Mouse (Mus musculus): ENCODE data around the gene Prkch. TPM values are rescaled to one million over a fixed set of nuclear protein-coding genes. Genes with fewer than 3 reads are reported as not detected.

Prkch gene
- polyA plus RNA-seq, 1 experiment: 44.7 TPM

DNA sequence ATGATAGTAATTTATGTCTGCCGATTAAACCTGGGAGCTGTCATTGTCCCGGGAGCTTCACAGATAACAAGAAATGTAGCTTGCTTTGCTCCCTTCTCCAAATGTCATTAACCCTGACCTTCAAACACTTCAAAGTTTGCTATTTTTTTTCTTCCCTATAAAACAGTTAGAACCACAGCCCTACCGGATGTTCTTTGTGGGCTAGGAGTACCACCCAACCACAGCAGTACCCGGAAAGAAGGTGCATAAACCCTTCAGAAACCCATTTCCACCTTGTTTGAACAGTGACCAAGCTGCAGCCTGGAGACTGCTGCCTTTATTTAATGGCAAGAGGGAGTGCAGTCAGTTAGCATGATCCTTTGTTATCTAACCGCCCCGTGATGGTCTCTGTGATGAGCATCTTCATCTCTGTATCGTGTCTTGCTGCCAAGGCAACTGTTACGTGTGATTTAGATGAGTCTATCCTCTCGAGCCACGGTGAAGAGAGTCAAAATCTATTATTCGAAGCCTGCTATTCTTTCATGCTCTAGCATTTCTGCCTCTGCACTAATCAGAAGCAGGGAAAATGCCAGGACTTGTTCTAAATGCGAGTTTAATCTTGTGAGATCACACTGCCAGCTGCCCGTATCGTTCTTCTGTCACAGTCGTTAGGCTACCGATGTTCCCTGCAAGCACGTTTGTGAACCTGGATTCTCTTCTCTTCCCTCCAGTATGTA lies 115.0 kb downstream of the Prkch start:
- Histone ChIP-seq H3K27ac (ENCODE audit: insufficient read depth, low read depth, low read length) (no peak overlapping the region), H3K4me3 (ENCODE audit: insufficient read depth, low read length) (no peak overlapping the region), H3K4me1 (ENCODE audit: control insufficient read depth, insufficient read depth, low read length) (no peaks in the 10 kb centered on the region)
- TF ChIP-seq POLR2A (IDR thresholded peaks at IDR 0.05; ENCODE audit: borderline replicate concordance, low read depth, low read length) (no peak), CTCF (IDR thresholded peaks at IDR 0.05; ENCODE audit: low read depth, low read length) (no peak)

DNA sequence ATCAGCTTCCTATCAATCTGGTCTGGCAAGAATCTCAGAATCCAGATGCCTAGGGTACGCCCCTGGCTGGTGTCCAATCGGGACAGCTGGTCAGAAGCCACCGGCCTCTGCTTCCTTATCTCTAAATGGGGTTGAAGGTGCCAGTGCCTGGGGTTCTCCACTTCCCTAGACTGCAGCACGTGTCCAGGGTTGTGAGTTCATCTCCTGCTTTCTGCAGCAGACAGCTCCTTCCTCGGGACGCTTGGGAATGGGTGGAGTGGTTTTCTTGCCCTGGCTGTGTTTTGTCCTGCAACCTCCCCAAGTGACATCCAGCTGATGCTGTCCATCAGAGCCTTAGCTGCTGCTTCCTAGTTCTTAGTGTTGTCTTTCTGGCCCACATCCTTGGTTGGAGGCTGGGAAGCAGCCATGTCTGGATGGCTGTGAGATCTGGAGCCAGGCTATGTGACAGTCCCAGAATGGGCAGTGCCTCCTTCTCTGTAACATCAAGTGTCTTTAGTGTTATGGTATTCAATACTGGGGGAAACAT lies 116.0 kb downstream of the Prkch start:
- no peak for TF ChIP-seq CTCF (IDR thresholded peaks at IDR 0.05; ENCODE audit: low read depth, low read length)
- no peak for TF ChIP-seq POLR2A (IDR thresholded peaks at IDR 0.05; ENCODE audit: borderline replicate concordance, low read depth, low read length)
- H3K4me1 ChIP-seq (ENCODE audit: control insufficient read depth, insufficient read depth, low read length): no peaks in the 10 kb centered on the region
- H3K4me3 ChIP-seq (ENCODE audit: insufficient read depth, low read length): no peak overlapping the region
- no peak overlapping the region for H3K27ac ChIP-seq (ENCODE audit: insufficient read depth, low read depth, low read length)

DNA sequence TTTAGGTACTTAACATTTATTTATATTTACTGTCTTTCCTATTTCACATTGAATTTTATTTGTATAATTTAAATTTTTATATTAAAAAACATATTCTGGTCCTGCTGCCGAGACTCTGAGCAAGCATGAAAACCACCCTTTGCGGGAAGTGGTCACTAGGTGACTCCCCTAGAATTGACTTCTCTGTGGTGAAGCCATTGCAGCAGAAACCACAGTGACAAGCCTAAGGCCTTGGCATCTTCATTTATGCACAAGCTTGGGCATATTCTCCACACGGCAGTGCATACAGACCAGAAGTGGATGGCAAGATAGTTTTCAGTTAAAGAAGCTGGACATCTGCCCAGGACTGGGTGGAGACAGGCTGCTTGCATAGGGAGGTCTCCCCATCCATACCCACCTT lies 117.4 kb downstream of the Prkch start:
- Histone ChIP-seq H3K27ac (ENCODE audit: insufficient read depth, low read depth, low read length) (no peak overlapping the region), H3K4me3 (ENCODE audit: insufficient read depth, low read length) (no peak overlapping the region), H3K4me1 (ENCODE audit: control insufficient read depth, insufficient read depth, low read length) (no peaks in the 10 kb centered on the region)
- TF ChIP-seq CTCF (IDR thresholded peaks at IDR 0.05; ENCODE audit: low read depth, low read length): no peak
- TF ChIP-seq POLR2A (IDR thresholded peaks at IDR 0.05; ENCODE audit: borderline replicate concordance, low read depth, low read length): no peak

DNA sequence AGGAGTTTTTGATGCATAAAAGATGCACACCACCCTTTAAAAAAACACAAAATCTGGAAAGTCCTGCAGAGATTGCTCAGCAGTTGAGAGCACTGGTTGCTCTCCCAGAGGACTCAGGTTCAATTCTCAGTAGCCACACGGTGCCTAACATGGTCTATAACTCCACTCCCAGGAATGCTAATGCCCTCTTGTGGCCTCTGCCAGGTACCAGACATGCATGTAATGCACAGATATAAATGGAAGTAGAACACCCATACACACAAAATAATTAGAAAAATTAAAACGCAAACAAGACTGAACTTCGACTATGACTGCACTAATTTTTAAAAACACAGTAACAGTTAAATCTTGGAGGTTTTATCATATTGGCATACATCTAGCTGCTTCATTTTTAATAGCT lies 119.8 kb downstream of the Prkch start:
- Histone ChIP-seq H3K4me3 (ENCODE audit: insufficient read depth, low read length) (no peak overlapping the region), H3K27ac (ENCODE audit: insufficient read depth, low read depth, low read length) (no peak overlapping the region), H3K4me1 (ENCODE audit: control insufficient read depth, insufficient read depth, low read length) (no peaks in the 10 kb centered on the region)
- TF ChIP-seq POLR2A (IDR thresholded peaks at IDR 0.05; ENCODE audit: borderline replicate concordance, low read depth, low read length) (no peak), CTCF (IDR thresholded peaks at IDR 0.05; ENCODE audit: low read depth, low read length) (no peak)

DNA sequence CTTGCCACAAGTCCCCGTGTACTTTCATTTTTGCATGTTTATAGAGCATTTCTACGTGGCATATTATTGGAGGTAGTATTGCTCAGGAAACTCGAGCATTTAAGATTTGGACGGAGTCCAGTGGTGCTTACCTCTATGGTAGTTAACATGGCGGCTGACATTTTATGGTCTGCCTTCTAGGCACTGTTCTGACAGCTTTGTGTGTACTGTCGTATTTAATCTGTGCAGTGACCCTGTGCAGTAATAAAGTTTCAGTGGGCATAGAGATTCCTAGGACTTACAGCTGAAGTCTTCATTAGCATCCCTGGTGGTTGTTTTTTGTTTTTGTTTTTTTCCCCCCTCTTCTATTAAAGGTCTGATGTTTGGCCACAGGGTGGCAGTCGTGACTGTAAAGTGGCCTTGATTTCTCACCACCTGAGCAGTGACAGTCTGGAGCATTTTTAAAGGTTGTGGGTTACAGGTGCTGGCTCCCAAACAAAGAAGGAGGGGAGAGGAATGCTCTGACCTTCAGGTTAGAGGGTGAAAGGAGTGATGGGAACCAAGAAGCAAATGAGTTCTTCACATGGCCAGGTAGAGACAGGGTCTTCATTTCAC lies 120.6 kb downstream of the Prkch start:
- TF ChIP-seq CTCF (IDR thresholded peaks at IDR 0.05; ENCODE audit: low read depth, low read length) (peak; percentile 29; the same call in 1 of the 2 replicates), POLR2A (IDR thresholded peaks at IDR 0.05; ENCODE audit: borderline replicate concordance, low read depth, low read length) (no peak)
- Histone ChIP-seq H3K4me1 (ENCODE audit: control insufficient read depth, insufficient read depth, low read length) (no peaks in the 10 kb centered on the region), H3K27ac (ENCODE audit: insufficient read depth, low read depth, low read length) (no peak overlapping the region)

DNA sequence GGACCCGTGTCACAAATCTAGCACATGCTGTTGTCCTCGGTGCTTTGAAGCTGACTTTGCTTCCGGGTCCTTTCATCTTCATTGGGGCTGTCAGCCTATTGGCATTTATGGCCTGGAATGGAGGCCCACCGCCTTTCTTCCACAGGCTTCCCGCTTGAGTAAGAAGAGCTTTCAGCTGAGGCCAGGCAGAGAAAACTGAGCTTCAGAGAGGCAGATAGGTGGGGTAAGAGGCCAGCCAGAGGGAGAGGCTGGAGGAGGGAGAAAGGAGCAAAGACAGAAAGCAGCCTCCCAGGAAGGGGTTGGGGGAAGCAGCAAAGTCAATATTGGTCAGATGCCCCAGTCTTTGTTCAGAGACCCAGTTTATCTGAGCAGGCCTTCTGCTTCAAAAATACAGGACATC lies 123.9 kb downstream of the Prkch start:
- Histone ChIP-seq H3K4me1 (ENCODE audit: control insufficient read depth, insufficient read depth, low read length) (no peaks in the 10 kb centered on the region), H3K27ac (ENCODE audit: insufficient read depth, low read depth, low read length) (no peak overlapping the region), H3K4me3 (ENCODE audit: insufficient read depth, low read length) (no peak overlapping the region)
- TF ChIP-seq CTCF (IDR thresholded peaks at IDR 0.05; ENCODE audit: low read depth, low read length): no peak
- no peak for TF ChIP-seq POLR2A (IDR thresholded peaks at IDR 0.05; ENCODE audit: borderline replicate concordance, low read depth, low read length)

More for the DNA sequence above, 120.6 kb downstream of the Prkch start:
- H3K4me3 ChIP-seq (ENCODE audit: insufficient read depth, low read length): no peak overlapping the region

DNA sequence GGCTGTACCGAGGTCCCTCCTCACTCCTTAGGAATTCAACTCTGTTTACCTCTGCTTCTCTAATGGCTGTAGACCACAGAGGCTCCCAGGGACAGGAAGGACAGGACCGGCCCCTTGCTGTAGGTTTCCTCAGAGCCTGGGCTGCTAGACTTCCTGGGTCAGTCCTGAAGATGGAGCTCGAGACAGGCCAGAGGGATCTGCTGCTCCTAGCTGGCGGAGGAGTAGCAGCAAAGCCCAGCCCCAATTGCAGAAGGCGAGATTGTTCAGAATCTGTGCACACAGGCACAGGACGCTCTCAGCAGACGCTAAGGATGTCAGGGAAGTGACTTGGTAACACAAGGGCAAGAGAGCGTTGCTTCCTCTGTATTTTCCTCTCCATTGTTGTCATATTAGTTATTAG lies 124.3 kb downstream of the Prkch start:
- TF ChIP-seq CTCF (IDR thresholded peaks at IDR 0.05; ENCODE audit: low read depth, low read length) (no peak), POLR2A (IDR thresholded peaks at IDR 0.05; ENCODE audit: borderline replicate concordance, low read depth, low read length) (no peak)
- Histone ChIP-seq H3K27ac (ENCODE audit: insufficient read depth, low read depth, low read length) (no peak overlapping the region), H3K4me1 (ENCODE audit: control insufficient read depth, insufficient read depth, low read length) (no peaks in the 10 kb centered on the region), H3K4me3 (ENCODE audit: insufficient read depth, low read length) (no peak overlapping the region)

DNA sequence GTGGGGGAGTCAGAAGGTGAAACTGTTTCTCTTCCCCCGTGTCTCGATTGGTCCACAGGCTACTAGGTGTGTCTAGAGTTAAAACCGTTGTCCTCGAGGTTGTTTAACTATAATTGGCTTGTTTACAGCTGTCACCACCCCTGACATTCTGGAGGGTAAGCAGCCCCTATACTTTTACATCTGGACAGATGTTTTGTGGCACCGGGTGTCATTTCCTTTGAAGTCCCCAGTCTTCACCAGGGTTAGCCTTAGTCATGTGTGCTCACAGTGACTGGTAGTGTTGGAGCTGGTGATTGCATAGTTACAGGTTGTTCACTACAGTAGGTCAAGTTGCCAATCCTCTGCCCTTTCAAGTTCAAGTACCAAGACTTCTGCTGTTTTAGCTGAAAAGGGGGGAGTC lies 126.2 kb downstream of the Prkch start:
- Histone ChIP-seq H3K4me3 (ENCODE audit: insufficient read depth, low read length) (no peak overlapping the region), H3K4me1 (ENCODE audit: control insufficient read depth, insufficient read depth, low read length) (peaks cover 12% of the 10 kb centered on the region), H3K27ac (ENCODE audit: insufficient read depth, low read depth, low read length) (no peak overlapping the region)
- TF ChIP-seq CTCF (IDR thresholded peaks at IDR 0.05; ENCODE audit: low read depth, low read length): no peak
- no peak for TF ChIP-seq POLR2A (IDR thresholded peaks at IDR 0.05; ENCODE audit: borderline replicate concordance, low read depth, low read length)

DNA sequence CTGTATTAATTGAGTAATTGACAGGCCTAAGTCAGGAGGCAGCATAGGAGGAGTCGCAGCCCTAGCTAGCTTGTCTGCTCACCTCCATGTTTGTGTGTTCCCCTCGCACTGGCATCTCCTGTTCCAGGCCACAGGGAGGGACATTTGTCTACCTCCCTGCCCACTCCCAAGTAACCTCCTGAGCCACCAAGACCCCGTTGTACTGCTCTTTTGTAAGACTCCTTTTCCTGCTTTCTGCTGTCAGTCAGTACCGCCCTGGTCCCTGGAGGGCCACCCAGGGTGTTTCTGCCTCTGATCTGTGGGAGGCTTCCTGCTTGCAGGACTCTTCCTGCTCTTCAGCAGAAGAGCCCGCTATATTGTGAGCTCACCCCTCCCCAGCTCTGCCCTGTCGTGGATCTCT lies 127.5 kb downstream of the Prkch start:
- peaks cover 15% of the 10 kb centered on the region for H3K4me1 ChIP-seq (ENCODE audit: control insufficient read depth, insufficient read depth, low read length)

DNA sequence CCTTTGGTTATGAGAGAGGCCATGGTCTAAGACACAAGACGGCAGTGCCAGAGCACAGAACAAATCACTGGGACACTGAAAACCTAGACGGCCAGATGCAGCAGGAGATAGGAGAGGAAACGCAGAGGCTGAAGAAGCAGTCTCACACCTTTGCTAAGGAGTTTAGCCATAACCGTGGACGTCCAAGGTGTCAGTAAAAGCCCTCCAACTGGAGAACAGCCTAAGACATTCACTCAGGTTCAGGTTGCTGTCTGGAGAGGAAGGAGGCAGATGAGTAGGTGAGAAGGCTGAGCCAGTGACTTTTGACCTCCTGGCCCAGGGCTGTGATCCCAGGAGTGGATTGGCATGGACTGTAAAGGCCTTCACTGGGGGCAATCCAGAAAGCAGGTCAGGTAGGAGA lies 130.0 kb downstream of the Prkch start:
- H3K4me1 ChIP-seq (ENCODE audit: control insufficient read depth, insufficient read depth, low read length): peaks cover 15% of the 10 kb centered on the region
- TF ChIP-seq CTCF (IDR thresholded peaks at IDR 0.05; ENCODE audit: low read depth, low read length) (no peak), POLR2A (IDR thresholded peaks at IDR 0.05; ENCODE audit: borderline replicate concordance, low read depth, low read length) (no peak)

More for the DNA sequence above, 127.5 kb downstream of the Prkch start:
- no peak overlapping the region for H3K27ac ChIP-seq (ENCODE audit: insufficient read depth, low read depth, low read length)
- no peak overlapping the region for H3K4me3 ChIP-seq (ENCODE audit: insufficient read depth, low read length)
- TF ChIP-seq CTCF (IDR thresholded peaks at IDR 0.05; ENCODE audit: low read depth, low read length): no peak
- no peak for TF ChIP-seq POLR2A (IDR thresholded peaks at IDR 0.05; ENCODE audit: borderline replicate concordance, low read depth, low read length)

More for the DNA sequence above, 130.0 kb downstream of the Prkch start:
- Histone ChIP-seq H3K4me3 (ENCODE audit: insufficient read depth, low read length) (no peak overlapping the region), H3K27ac (ENCODE audit: insufficient read depth, low read depth, low read length) (no peak overlapping the region)
